Mouse (Mus musculus): Measurements from ENCODE around the gene Nek10. TPM values are rescaled to one million over a fixed set of nuclear protein-coding genes. Genes with fewer than 3 reads are reported as not detected.
"Not testable (repeated sequence)": the region's sequence is repeated elsewhere in the genome, so short reads cannot be mapped to it uniquely, and the experiment has no call there.

Gene Nek10
- polyA plus RNA-seq, 1 experiment, result 0.01 TPM

DNA sequence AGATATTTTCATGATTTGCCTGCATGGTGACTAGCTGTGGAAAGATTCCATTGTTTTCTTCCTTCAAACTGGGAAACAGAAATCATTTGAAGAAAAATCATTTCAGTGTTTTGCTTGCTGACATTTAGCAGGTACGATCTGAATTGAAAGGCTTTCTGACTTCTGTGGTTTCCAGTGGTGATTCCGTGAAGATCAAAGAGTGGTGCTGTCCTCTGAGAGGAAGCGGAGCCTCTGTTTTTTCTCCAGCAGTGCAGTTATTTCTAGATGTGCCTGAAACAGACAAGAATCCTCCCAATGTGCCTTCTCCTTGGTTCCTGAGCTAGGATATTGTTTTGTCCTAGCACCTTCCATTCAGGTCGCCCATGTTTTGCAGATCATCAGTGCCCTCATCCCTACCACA, 208.2 kb downstream of the Nek10 start:
- DNase-seq, result no peak
- Histone ChIP-seq H3K4me1 (replicated peaks; ENCODE audit: control insufficient read depth, insufficient read depth, low read length) (no peaks in the 10 kb centered on the region), H3K27ac (ENCODE audit: control insufficient read depth, insufficient read depth, low read length) (no peak overlapping the region), H3K36me3 (ENCODE audit: control insufficient read depth, insufficient read depth, low read length) (no peaks in the 10 kb centered on the region), H3K4me3 (ENCODE audit: control insufficient read depth, insufficient read depth, low read length) (no peak overlapping the region), H3K27me3 (ENCODE audit: control insufficient read depth, insufficient read depth, low read length) (no peaks in the 10 kb centered on the region)
- whole genome bisulfite sequencing, result 30% methylated on average over 4 of the region's 4 CpGs
- TF ChIP-seq CTCF (IDR thresholded peaks at IDR 0.05; ENCODE audit: borderline replicate concordance, control insufficient read depth, extremely low read depth, insufficient read depth, low read length, poor library complexity) (no peak), POLR2A (IDR thresholded peaks at IDR 0.05; ENCODE audit: control insufficient read depth, extremely low read depth, insufficient read depth, low read length, poor library complexity) (no peak)

DNA sequence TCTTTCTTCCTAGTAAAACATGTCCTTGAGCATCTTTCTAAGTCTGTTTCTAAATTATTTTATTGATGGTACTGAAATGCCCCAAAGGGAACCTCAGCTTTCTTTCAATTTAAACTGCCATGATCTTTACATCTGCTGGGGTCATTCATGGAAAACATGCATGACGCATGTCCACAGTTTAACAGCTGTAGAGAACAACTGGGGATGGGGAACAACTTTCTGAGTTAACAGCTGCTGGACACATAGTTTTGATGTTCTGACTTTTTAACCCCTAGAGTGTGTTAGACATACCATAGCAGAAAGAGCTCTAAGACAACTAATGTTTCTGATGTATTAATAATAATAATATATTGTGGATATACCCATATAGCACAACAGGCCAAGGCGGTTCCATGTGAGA, 211.6 kb downstream of the Nek10 start:
- 93% methylated on average over 2 of the region's 2 CpGs for WGBS
- Histone ChIP-seq H3K4me3 (ENCODE audit: control insufficient read depth, insufficient read depth, low read length) (no peak overlapping the region), H3K27ac (ENCODE audit: control insufficient read depth, insufficient read depth, low read length) (no peak overlapping the region), H3K27me3 (ENCODE audit: control insufficient read depth, insufficient read depth, low read length) (no peaks in the 10 kb centered on the region), H3K4me1 (replicated peaks; ENCODE audit: control insufficient read depth, insufficient read depth, low read length) (no peaks in the 10 kb centered on the region), H3K36me3 (ENCODE audit: control insufficient read depth, insufficient read depth, low read length) (no peaks in the 10 kb centered on the region)
- no peak for TF ChIP-seq POLR2A (IDR thresholded peaks at IDR 0.05; ENCODE audit: control insufficient read depth, extremely low read depth, insufficient read depth, low read length, poor library complexity)
- TF ChIP-seq CTCF (IDR thresholded peaks at IDR 0.05; ENCODE audit: borderline replicate concordance, control insufficient read depth, extremely low read depth, insufficient read depth, low read length, poor library complexity), result no peak
- no peak for DNase-seq

DNA sequence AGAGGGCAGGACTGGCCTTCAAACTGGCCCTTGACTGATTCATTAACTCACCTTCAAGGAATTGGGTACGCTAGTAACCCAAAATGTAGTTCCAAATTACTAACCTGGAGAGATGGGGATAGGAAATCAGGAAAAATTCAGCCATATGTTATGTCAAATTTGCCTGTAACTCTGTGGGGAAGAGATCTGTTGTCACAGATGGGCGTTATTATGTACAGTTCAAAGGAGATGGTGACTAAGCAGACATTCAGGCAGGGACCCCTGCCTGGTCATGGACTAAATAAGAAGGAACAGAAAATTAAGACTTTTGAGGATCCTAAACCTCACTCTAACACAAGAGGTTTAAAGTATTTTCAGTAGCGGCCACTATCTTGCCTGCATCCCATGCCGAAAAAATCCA, 227.4 kb downstream of the Nek10 start:
- 98% methylated on average over 4 of the region's 4 CpGs for WGBS
- not testable (repeated sequence) for H3K4me1 ChIP-seq (replicated peaks; ENCODE audit: control insufficient read depth, insufficient read depth, low read length); H3K36me3 ChIP-seq (ENCODE audit: control insufficient read depth, insufficient read depth, low read length); H3K27me3 ChIP-seq (ENCODE audit: control insufficient read depth, insufficient read depth, low read length); H3K4me3 ChIP-seq (ENCODE audit: control insufficient read depth, insufficient read depth, low read length); DNase-seq; H3K27ac ChIP-seq (ENCODE audit: control insufficient read depth, insufficient read depth, low read length)

DNA sequence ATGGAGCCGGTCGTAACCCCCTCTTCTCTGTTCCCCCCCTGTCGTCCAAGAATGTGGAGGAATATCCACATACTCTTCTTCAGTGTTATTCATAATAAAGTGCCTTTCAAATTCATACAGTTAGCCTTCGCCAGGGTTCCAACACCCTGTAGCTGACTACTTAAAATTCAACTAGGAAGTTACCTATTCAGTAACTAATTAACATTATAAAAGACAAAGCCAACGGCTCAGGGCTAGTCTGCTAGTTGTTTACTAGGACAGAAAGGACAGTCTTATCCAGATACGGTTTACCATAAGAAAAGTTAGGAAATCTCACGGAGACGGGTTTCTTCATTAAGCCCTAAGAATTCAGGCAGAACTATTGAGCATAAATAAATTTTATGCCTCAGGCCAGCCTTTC, 231.4 kb downstream of the Nek10 start:
- DNase-seq; H3K36me3 ChIP-seq (ENCODE audit: control insufficient read depth, insufficient read depth, low read length): not testable (repeated sequence)
- WGBS, result 94% methylated on average over 8 of the region's 8 CpGs

DNA sequence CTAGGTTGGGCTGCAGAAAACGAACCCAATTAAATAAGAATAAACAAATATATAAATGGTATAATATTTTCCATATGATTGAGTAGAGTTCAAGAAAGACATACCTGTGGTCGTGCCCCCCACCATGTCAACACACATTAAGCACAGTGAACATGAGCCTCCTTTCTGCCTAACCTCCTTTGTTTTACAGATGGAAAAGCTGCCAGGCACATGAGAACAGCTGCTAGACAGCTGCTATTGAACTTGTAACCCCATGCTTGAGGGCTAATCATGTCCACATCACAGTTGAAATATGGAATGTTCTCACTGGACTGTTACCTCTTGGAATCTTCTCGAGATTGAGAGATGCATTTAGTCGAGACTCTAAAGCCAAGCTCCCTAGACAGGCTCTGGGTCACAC, 245.0 kb downstream of the Nek10 start:
- Histone ChIP-seq H3K27ac (ENCODE audit: control insufficient read depth, insufficient read depth, low read length) (no peak overlapping the region), H3K27me3 (ENCODE audit: control insufficient read depth, insufficient read depth, low read length) (no peaks in the 10 kb centered on the region), H3K4me1 (replicated peaks; ENCODE audit: control insufficient read depth, insufficient read depth, low read length) (no peaks in the 10 kb centered on the region), H3K4me3 (ENCODE audit: control insufficient read depth, insufficient read depth, low read length) (no peak overlapping the region), H3K36me3 (ENCODE audit: control insufficient read depth, insufficient read depth, low read length) (no peaks in the 10 kb centered on the region)
- 87% methylated on average over 4 of the region's 4 CpGs for WGBS
- TF ChIP-seq CTCF (IDR thresholded peaks at IDR 0.05; ENCODE audit: borderline replicate concordance, control insufficient read depth, extremely low read depth, insufficient read depth, low read length, poor library complexity), result no peak
- no peak for TF ChIP-seq POLR2A (IDR thresholded peaks at IDR 0.05; ENCODE audit: control insufficient read depth, extremely low read depth, insufficient read depth, low read length, poor library complexity)
- no peak for DNase-seq

More for the DNA sequence above, 231.4 kb downstream of the Nek10 start:
- H3K4me1 ChIP-seq (replicated peaks; ENCODE audit: control insufficient read depth, insufficient read depth, low read length); H3K4me3 ChIP-seq (ENCODE audit: control insufficient read depth, insufficient read depth, low read length); H3K27me3 ChIP-seq (ENCODE audit: control insufficient read depth, insufficient read depth, low read length); H3K27ac ChIP-seq (ENCODE audit: control insufficient read depth, insufficient read depth, low read length): not testable (repeated sequence)

DNA sequence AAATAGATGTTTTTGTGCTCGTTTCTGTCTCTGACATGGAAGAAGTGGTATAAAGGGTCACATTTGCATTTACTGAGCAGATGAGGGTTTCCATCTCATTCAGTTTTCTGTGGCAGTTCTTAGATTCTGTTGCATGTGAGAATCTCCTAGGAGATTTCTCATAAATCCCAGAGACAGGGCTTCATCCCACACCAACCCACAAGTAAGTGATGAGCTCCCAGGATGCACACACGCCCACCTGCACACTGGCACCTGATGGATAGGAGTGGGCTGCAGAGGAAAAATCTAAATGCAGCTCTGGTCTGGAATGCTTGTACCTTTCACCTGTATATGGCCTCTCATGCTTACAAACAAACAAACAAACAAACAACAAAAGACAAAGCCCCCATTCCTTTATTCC, 258.3 kb downstream of the Nek10 start:
- TF ChIP-seq POLR2A (IDR thresholded peaks at IDR 0.05; ENCODE audit: control insufficient read depth, extremely low read depth, insufficient read depth, low read length, poor library complexity), result no peak
- no peak for TF ChIP-seq CTCF (IDR thresholded peaks at IDR 0.05; ENCODE audit: borderline replicate concordance, control insufficient read depth, extremely low read depth, insufficient read depth, low read length, poor library complexity)
- 95% methylated on average over 2 of the region's 2 CpGs for WGBS
- Histone ChIP-seq H3K27ac (ENCODE audit: control insufficient read depth, insufficient read depth, low read length) (no peak overlapping the region), H3K4me1 (replicated peaks; ENCODE audit: control insufficient read depth, insufficient read depth, low read length) (peaks cover 12% of the 10 kb centered on the region), H3K27me3 (ENCODE audit: control insufficient read depth, insufficient read depth, low read length) (no peaks in the 10 kb centered on the region), H3K4me3 (ENCODE audit: control insufficient read depth, insufficient read depth, low read length) (no peak overlapping the region), H3K36me3 (ENCODE audit: control insufficient read depth, insufficient read depth, low read length) (no peaks in the 10 kb centered on the region)
- DNase-seq, result no peak

Other genes with a start within 250 kb of the Nek10 start
- gene Slc4a7, start 101.1 kb upstream of the Nek10 start, polyA plus RNA-seq (2012; rRNA removed), result 5.5 and 6.4 TPM in 2 replicates

All from thymus, adult 2 months (tissue).